Mouse (Mus musculus) layer of hippocampus, adult 8-10 months (tissue): ENCODE measurements at regions not wholly inside any gene's neighbourhood (a gene's known extent, or its start where the extent isn't known, plus 50 kb on each side); places are given as distances from the start of the nearest gene placed in this dataset.
"Not testable (repeated sequence)": the region's sequence is repeated elsewhere in the genome, so short reads cannot be mapped to it uniquely, and the experiment has no call there.

Source experiments
- DNase-seq, 2 experiments: peaks; one replicate each; pipeline ENCODE4 v3.0.0; 2022; ENCODE audit warnings: low spot score in 2 of 2

GRCm38 (mm10) chr10:9490416-9490815, 184.6 kb downstream of the Samd5 start:
- no peak for DNase-seq

- peak; percentile 47 to 52 for DNase-seq
Observed at GRCm38 (mm10) chr10:9462361-9462760, 212.6 kb downstream of the Samd5 start.

DNA sequence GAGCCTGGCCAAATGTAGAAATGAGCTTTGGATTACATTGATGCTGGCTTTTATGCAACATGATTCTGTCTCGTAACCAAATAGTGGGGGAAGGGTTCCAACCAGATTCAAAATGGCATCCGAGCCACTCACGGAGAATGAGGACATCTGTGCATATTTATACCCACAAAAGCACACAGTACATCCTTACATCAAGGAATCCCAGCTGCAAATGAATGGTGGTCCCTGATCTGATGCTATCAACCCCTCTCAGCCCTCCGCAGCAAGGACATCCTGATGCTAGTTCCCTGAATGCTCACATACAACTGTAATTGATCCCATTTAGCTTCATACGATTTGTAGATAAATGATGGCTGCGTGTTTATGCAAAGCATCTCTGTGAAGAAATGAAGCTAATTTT, 215.9 kb downstream of the Samd5 start:
- no peak for DNase-seq

- no peak for DNase-seq
Observed at GRCm38 (mm10) chr10:9458466-9458865, 216.5 kb downstream of the Samd5 start.

- DNase-seq: no peak
Observed at GRCm38 (mm10) chr10:9457222-9457621, 217.8 kb downstream of the Samd5 start.

- DNase-seq: no peak
Observed at GRCm38 (mm10) chr10:9439072-9439471, 235.9 kb downstream of the Samd5 start.

DNA sequence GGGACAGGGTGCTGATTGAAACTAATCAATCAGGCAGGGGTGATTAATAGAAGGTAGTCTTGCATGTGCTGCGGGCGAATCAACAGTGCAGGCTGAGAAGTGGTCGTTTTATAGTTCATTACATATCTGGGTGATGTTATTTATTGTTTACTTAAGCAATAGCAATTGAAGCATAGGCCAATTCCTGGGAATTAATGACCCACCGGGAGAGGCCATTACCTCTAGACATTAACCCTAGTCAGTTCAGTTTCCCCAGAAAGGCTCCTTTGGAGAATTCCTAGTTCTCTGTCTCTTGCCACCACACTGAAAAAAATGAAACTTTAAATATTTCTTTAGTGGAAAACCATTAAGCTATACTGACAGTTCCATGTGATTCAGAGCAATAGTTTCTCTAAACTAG, 236.6 kb downstream of the Samd5 start:
- DNase-seq: no peak

DNA sequence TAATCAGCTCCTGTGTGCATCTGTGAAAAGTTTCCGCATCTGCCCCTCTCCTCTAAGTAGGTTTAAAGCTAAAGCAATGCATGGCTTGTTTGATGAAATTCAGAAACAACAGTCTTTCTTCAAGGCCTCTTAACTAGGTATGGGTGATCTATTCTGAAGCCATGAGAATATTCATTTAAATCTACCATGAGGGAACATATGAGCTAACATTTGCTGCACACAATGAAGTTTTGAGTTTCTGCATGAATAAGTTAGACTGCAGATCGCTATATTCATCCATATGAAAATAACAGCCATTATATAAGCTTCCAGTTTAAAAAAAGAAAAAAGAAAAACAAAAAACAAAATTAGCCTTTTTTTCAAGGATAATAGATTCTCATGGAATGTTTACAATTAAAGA, 245.9 kb downstream of the Samd5 start:
- DNase-seq: no peak

DNA sequence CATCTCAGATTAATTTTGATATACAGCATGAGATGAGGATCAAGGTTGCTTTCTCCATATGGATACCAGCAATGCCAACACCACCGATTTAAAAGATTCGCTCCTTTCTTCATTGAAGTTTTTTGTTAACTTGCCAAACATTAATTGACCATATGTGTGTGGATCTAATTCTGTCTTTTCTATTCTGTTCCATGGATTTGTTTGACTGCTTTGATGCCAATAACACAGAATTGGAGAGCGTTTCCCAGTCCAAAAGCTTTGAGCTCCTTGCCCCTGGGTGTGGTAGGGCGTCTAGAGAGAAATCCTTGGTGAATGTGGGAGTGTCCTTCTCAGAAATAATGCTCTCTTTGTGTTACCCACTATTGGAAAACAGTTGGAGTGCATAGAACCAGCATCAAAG, 254.3 kb downstream of the Samd5 start:
- no peak for DNase-seq

DNA sequence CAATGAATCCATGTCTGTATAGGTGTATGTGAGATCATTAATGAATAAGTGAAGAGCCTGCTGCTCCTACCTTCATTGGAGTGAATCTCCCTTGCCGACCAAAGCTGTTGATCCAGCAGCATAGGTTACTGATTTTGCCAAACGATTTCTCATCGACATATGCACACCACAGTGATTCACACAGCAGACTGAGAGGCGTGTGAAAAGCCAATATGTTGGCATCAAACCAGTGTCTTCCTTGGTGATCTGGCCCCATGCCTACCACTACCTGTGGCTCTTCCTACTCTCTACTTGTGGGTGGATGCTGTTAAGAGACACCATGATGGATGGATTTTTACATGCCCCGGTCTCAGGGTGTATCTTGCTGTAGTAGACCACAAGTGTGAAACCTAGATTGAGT, 258.3 kb downstream of the Samd5 start:
- DNase-seq: peak; percentile 49 to 50

- DNase-seq: no peak
Observed at GRCm38 (mm10) chr10:9406101-9406500, 268.9 kb downstream of the Samd5 start.

GRCm38 (mm10) chr10:9405417-9405816, 269.6 kb downstream of the Samd5 start:
- DNase-seq: no peak

DNA sequence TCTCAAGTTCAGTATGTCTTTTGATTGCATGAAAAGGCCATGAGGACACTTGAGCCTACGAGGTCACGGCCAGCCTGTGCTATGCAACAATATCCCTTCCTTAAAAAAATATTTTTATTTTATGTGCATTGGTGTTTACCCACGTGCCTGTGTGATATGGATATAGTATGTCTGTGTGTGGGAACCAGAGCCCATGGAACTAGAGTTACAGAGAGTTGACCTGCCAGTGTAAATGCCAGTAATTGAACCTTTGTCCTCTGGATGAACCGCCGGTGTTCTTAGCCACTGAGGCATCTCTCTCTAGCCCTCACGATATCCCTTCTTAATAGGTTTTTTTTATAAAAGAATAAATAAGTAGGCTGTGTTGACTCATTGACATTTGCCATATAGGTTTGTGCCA, 270.0 kb downstream of the Samd5 start:
- DNase-seq: no peak

GRCm38 (mm10) chr10:9400911-9401617, 273.9 kb downstream of the Samd5 start:
- no peak for DNase-seq

DNA sequence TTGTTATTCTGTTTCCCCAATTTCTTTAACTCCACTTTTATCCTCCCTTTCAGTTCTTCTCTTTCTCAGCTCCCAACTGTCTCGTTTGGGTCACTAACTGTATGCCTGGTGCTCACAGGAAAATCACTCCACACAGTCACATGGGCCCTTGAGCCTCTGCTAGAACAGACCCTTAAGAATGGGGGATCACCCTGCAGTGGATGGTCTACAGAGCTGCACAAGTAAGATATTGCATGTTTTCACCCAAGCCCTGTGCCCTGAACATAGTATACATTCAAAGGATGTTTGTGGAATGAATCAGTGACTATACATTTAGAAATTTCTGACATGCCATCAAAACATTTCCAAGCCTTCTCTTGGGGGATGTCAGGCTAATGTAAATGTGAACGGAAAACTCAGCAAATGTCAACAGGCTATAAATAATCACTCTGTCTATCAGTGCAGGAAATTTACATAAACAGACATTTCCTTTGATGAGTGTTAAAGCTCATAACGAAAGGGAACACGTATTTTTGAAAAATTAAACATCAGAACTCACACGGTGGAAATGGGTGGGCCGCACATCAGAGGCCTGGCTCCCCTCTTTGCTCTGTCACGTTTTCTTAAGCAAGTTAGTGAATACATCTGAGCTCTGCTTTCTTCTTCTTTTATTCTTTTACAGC, 297.4 kb downstream of the Samd5 start:
- DNase-seq: no peak

- DNase-seq: no peak
Observed at GRCm38 (mm10) chr10:9362306-9362865, 312.6 kb downstream of the Samd5 start.

- DNase-seq: no peak
Observed at GRCm38 (mm10) chr10:9338207-9338801, 336.7 kb downstream of the Samd5 start.

DNA sequence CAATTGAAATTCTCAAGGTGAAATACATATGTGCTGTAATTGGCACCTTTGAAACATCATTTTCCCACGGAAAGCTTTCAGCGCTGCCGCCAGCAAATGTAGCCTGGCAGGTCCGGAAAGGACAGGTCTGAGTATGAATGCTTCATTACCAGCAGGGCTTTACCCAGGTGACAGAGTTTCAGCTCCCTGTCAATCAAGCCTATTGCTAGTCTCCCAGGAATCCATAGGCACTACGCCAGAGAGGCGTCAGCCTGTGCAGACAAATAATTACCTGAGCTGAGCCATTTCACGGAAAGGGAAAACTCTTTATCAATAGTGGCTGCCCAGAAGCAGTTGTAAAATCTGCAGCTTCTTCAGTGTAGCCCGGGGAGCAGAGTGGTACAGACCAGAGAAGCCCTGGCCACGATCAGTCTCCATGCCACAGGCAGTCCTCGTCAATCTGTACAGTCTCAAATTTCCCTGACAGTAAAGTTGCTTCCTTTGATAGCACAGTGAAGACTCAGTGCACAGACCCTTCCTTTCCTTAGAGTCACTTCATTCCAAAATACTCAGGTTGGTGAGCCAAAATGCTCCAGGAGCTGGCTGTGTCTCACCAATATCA, 340.7 kb downstream of the Samd5 start:
- DNase-seq: no peak

DNA sequence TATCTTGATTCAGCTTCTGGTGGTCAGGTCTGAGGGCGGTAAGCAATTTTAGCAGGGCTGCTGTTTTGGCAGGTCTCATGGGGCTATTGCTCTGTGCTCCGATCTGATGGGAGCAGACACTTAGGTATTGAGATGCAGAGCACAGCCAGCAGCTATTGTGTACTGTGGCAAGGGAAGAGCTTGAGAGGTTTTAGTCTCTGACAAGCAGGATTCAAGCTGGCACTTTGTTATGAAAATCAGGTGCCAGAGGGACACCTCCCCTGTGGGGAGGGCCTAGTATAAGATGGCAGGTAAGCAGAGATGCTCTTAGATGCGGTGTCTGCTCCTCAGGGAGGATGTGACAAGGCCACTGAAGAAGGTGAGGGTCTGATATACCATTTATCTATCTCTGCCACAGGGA, 343.3 kb downstream of the Samd5 start:
- no peak for DNase-seq

GRCm38 (mm10) chr10:9328324-9328723, 346.7 kb downstream of the Samd5 start:
- DNase-seq: no peak

DNA sequence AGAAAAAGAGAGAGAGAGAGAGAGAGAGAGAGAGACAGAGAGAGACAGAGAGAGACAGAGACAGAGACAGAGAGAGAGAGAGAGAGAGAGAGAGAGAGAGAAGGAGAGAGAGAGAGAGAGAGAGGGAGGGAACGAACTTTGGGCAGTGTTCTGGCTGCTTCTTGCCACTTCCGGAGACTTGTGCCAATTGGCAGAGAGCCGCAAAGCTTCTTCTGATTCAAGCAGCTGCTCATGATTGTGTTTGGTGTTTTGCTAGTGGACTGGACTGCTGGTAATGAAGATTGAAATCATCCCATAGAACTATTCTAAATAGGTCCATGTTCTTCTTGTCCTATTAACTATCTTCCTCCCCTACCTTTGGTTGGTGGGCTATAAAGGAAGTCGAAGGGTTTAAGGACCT, 347.1 kb downstream of the Samd5 start:
- not testable (repeated sequence) for DNase-seq

DNA sequence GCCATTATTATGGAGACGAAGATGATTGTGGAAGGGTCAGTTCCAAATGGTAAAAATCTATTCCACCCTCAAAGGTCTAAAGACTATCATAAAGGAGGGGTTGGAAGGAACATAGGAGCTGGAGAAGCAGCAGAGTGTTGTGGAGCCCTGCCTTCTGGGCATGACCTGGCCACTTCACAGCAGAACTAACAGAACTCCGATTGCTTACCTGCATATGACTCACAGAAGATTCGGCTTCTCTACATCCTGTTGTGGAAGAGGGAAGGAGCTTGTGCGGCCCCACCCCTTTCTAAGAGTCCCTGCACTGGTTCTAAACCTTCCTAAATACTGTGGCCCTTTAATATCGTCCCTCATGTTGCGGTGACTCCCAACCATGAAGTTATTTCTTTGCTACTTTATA, 362.7 kb downstream of the Samd5 start:
- no peak for DNase-seq
